Mouse (Mus musculus): Measurements from ENCODE around the gene Adra1b.

Adra1b gene

DNA sequence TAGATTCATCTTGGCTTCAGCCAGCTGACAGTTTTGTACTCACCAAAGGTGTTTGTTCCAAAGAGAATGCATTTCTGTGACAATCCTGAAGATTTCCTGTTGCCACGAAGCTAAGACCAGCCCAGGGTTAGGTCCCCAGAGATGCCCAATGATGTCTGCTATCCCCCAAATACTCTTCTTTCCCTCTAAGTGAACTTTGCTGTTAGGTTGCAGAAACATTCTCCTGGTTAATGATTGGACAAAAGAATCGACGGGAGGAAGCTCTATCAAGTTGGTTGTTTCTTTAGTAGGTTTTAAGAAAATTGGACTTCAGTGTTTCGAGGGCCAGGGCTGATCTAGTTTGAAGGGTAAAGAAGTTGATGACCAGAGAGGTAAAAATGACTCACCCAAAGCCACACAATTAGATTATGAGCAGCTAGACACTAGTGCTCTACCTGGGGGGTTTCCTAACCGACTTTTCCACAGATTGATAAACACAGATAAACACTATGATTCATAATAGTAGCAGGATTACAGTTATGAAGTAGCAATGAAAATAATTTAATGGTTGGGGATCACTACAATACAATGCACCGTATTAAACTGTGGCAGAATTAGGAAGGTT is at the start of gene Adra1b:
Adra1b (minus strand) TSS at position 160 of the 604 bp plus-strand sequence.
- DNase-seq (ENCODE audit: low spot score): no peak

DNA sequence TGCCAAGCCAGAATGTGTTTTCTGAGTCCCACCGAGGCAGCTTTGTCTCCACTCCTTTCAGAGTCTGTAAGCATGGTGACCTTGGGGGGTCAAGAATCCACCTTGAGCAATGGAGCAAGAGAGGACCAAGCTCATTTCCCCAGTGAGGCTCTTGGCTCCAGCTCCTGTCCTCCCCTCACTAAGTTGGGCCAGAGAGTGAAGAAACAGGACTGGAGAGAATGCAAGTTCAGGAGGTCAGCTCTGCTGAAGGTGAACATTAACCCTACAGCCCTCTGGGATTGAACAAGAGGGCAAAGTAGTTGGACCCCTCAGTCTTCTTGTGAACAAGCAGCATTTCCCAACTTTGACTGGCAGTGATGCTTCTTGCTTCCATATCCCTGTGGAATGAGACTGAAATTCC is 49.3 kb upstream of the Adra1b start:
- DNase-seq (ENCODE audit: low spot score): no peak

DNA sequence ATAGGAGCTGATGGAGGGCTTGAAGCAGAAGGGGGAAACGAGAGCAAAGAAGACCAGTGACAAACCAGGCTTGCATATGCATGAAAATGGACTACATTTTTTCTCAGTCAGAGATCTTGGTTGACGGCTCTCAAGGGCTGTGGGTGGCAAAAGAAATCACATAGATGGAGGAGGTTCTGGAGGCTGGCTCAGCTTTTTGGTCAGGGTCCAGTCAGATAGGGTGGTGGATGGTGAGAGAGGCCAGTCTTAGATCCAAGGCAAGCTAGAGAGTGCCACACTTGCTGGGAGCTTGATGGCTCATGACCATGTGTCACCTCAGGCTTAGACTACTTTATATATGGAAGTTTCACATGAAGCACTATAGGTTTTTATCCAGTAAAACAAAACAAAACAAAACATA is 42.8 kb upstream of the Adra1b start:
- DNase-seq (ENCODE audit: low spot score): no peak

DNA sequence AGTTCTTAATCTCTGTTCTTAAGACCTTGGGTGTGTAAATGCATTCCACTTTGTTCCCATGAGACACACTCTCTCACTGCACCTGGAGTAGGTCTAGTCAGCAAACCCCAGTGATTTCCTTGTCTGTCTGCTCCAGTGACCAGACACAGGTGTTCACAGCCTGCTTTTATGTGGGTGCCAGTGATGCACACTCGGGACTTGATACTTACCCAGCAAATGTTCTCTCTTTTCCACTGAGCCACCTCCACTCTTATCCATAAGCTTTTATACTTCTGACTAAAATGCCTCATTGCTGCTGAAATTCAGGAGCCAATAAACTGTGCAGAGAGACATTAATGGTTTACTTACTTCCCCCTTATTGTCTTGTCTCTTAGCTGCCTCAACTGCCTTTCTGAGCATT is 42.2 kb upstream of the Adra1b start:
- no peak for DNase-seq (ENCODE audit: low spot score)

DNA sequence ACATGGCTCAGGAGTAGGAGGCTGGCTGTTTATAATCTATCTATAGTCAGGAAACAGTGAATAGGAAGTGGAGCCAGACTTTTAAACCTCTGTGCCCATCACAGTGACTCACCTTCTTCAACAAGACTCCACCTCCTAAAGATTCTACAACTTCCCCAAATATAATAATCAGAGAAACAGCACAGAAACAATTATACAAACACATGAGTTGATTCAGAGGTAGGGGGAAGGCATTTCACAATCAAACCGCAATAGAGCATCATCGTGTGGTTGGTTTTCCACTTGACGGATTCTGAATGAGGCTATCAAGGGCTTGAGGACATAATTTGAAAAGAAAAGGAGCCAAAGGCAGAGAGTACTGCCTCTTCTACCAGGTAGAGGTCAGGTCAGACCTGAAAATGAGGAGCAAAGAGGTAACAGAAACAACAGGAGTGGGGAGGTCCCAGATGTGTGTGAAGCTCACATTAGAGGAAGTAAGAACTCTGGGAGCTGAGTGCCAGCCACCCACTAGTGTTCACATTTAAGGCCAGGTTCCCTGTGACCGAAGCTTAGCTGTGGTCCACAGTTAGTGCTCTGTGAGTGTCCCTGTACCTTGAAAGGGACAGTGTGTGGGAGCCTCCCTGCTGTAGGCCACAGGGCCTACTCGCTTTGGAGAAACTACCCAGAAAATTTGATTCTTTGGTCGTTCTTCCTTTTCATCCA is 39.6 kb upstream of the Adra1b start:
- DNase-seq (ENCODE audit: low spot score): no peak

DNA sequence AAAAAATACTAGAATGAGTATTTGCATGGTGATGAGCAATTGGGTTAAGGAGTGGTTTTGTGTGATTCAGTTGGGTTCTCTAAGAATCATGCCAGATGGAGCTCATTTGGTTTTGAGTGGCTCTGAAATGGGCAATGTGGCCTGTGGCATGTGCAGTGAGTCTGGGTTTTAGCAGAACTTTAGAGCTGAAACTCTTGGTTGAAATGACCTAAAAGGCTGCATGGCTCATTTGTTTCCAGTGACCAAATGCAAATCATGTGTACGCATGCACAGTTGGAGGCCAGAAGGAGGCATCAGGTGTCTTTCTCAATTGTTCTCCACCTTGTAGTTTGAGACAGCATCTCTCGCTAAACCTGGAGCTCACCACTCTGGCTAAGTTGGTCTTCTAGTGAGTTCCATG is 35.0 kb upstream of the Adra1b start:
- no peak for DNase-seq (ENCODE audit: low spot score)

DNA sequence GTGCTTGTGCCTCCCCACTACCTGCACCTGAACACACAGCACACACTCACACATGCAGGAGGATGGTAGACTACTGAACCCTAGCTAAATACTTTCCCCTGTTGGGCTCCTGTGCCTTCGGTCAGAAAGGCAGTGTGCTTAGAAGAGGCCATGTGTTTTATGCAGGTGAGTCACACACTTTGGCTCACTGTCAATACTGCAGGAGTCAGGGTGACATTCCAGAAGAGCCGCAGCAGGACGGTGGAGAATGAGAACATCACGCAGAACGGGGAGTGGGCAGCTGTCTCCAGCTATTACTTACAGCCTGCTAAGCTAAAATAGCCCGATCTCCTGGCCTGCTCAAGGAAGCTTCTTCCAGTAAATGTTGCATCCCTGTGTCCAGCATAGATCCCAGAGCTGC is 32.5 kb upstream of the Adra1b start:
- no peak for DNase-seq (ENCODE audit: low spot score)

DNA sequence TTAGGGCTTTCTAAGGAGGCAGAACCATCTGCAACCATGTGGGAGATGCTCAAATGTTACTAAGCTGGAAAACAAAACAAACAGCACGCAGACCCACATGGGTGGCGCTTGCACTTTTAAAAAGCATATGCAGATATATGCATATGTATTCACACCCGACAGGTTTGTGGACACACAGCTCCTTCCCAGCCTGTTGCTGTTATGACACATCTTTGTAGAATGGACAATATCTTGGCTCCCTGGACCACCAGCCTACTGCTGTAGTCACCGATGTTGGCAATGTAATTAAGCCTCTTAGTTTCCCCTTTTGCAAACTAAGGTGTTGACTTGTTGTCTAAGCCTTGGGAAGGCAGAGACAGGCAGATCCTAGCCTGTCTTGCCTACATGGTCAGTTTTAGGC is 32.0 kb upstream of the Adra1b start:
- no peak for DNase-seq (ENCODE audit: low spot score)

DNA sequence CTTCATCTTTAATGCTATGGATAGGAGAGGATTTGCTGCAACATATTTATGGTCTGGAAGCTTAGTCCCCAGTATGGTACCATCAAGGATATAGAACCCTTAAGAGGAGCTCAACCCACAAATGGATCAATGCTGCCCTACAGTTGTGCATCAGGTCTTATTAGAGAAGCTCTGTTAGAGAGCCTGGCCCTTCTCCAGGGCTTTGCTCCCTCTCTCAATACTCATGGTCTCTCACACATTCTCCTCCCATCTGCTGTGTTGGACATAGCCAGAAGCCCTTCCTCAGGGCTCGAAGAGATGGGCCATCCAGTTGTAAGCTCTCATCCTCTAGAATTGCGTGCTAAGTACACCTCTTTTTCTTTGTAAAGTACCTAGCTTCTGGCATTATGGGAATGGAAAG is 29.2 kb upstream of the Adra1b start:
- DNase-seq (ENCODE audit: low spot score): no peak

DNA sequence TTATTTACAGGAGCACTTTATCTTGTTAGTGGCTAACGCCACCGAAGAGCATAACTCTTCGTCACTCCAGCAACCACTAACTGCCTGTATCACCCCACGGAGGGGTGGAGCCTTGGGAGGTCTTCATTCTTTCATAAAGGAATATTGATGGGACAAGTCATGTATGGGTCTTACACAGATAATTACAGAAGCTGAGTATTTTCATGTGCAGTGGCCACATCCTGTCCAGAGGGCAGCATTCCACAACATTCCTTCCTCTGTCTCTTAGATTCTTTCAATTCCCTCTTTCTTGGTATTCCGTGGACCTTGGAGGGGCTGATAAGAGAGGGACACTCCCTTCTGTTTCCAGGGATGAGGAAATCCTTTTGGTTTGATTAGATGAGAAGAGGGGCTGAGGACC is 28.7 kb upstream of the Adra1b start:
- no peak for DNase-seq (ENCODE audit: low spot score)

DNA sequence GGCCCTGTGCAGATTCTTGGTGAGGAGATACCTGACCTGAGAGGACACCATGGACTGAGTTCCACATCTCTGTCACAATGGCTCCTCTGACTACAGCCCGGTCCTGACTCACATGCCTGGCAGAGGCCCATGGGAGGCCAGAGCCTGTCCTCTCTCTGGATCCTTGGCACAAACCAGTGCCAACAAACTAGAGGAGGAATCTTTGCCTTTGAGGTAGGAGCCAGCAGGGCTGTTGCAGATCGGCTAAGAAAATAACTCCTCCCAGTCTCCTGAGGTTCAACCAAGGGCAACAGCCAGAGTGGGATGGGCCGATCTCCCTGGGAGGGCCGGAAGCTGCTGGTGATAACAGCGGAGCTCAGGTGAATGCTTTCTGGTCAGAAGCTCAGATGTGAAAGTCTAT is 28.2 kb upstream of the Adra1b start:
- no peak for DNase-seq (ENCODE audit: low spot score)

DNA sequence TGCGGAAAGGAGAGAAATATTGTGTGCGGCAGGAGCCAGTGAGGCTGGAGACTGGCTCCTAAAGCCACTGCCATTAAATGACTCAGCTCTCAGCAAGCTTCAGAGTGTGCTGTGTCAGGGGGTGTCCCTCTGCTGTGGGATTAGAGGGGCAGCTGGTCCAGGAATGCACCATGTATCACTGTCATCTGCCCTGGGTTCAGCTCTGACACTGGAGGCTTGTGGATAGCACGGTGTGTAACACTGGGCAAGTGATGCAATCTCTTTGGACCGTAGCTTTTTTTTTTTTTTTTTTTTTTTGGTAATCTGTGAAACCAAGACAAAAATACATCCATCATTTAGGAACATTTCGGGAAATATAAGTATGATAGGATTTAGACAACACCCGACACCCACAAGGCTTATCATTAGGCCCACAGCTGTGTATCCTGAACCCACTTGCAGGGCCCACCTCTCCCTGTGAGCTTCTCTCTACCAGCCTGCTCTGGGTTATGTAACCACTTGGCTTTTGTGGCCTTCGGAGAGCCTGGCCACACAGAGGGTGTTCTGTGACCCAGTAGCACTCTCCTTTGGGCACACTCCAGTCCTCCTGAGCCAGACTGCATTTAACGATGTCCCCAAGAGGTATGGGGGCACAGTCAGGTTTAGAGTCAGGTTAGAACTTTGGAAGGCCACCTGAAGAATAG is 26.3 kb upstream of the Adra1b start:
- no peak for DNase-seq (ENCODE audit: low spot score)

DNA sequence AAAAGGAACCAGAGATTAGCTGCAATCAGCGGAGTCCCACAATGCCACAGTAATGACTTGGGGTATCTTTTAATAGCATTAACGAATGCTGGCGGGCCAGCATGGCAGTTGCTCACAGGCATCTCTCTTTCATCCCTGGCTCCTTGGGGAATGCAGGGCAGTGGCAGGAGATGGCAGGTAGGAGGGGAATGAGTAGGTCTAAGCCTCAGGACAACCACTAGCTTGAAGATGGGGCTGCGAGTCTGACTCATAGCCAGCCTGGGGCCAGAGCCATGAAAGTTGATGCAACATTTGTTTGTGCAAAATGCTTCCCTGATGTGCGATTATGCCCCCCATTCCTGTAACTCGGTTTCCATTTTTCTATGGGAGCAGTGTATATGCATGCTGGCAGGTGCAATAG is 25.2 kb upstream of the Adra1b start:
- no peak for DNase-seq (ENCODE audit: low spot score)

DNA sequence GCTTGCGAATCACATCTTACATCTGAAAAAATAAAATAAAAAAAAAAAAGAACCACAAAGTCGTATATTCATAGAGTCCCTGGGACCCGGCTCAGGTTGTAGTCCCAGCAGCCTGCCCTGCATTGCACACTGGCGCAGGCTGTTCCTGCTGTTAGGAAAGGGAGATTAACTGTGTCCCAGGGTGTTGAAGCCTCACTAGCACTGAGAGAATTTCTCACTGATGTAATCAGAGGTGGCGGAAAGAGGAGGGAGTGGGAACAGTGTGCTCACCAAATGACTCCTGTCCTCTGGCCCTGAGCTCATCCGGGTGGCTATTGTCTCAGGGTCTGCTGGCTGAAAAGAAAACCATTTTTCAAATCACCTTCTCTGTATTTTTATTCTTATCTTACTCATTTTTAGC is 24.6 kb upstream of the Adra1b start:
- no peak for DNase-seq (ENCODE audit: low spot score)

DNA sequence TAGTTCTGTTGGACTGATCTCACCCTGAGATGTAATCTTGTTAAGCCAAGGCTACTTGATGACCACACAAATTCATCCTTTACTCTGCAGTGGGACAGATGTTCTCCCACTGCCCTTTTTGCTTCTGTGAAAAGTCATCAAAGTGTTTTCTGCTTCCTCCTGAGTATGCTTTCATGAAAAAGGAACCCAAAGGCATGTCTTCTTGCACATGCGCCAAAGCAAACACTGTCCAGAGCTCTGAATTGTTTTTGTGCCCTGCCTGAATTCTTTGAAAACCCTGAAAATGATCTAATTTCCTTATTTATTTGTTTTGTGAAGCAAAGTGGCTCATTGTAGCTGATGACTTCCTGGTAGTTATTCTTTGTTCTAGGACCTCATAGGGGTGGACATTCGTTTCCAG is 20.7 kb upstream of the Adra1b start:
- no peak for DNase-seq (ENCODE audit: low spot score)

DNA sequence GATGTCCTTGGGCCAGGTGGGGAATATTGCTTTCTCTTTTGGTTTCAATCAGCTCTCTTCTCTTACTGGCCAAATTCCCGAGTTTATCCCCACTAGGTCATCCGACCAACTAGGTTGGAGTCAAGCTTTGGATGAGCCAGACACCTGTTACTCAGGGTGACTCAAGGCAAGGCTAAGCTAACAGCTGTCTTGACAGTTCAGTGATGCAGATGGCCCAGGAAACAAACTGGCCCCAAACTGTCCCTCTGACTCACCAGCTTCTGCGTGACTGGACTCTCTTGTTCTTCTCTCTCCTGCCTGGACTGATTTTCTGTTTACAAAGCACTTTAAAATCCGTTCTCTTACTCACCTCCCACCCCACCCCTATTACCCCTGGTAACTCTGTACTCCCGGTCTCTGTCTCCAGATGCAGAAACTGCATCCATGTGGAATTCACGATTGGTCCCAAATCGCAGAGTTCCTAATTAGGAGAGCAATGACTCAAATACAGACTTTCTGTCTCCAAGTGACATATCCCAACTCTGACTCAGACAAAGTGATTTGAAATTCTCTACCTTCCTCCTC is 18.6 kb upstream of the Adra1b start:
- DNase-seq (ENCODE audit: low spot score): no peak

DNA sequence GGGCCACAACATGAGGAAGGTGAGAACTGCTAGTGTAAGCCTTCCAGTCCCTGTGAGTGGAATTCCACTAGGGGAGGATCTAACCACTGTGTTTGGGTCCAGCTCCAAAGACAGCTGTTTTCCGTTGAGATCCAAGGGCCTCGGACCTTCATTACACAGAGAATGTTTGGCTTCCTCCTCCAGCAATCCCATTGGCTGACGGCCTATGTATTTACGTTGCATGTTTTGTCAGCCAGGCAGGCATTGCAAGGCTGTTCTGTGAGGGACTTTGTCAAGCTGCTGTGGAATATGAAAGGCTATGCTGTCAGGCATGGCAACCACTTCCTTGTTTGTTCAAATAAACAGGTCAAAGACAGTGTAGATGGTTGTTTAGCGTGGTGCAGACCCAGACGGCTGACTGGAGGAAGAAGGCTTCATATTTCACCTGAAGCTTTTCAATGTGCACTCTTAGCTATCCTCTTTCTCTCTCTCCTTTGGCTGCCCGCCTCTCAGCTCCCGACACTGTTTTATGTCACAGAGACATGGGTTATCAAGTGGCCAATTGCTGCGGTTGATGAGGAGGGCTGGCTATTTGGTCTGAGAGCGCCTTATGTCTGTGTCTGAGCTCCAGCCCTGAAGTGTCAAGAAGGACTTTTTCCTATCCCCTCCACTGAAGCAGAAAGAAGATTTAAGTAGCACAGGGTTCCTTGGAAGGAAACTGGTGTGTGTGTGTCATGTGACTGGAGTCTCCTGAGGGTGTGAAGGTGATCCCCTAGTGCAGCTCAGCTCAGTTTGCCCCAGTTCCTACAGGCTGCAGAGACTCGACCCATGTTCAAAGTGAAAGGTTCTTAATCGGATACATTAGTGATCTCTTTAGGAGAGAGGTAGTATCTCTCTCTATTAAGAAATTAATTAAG is 13.8 kb upstream of the Adra1b start:
- DNase-seq (ENCODE audit: low spot score): no peak

DNA sequence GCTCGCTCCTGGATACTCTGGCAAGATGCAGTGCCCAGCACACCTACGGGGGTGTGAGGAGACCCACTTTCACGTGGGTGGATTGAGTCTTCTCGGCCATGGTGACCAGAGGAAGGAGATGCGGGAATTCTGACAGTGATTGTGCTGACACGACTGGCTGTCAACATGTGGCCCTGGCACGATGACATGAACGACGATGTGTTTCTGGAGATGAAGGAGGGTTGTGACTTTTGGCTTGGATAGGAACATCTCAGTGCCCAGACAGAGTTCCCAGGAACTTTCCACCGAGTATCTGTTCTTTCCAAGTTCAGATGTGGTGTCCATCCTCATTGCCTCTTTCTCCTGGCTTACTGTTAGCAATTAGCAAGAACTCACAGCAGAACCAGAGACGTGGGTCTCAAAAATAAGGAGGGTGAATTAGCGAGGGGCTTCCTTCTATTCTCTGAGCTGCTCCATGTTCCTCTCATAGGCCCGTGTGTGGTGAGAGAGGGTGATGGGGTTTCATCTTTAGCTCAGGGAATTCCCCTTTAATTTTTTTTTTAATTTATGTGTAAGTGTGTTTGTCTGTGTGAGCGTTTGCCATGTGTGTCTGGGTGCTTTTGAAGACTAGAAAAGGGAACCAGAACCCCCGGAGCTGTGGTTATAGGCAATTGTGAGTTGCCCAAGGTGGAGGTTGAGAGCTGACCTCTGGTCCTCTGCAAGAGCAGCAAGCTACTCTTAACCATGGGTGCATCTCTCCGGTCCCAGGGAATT is 11.3 kb upstream of the Adra1b start:
- DNase-seq (ENCODE audit: low spot score): no peak

DNA sequence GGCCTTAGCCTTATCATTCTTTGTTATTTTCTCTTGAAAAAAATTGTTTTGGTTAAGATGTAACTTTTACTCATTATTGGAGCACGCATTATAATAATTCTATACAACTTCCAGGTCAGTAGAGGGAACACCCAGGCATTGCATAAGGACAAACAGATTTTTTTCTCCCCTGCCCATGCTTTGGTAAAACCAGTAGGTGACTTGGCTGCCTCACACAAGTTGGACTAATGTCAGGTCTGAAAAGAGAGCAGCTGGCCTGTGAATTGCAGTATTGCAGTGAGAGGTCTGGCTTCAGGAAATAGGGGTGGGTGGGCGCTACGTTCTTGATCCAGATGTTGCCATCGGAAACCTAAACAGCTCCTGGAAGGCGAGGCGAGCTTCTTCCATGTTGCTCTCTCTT is 10.6 kb upstream of the Adra1b start:
- DNase-seq (ENCODE audit: low spot score): no peak

DNA sequence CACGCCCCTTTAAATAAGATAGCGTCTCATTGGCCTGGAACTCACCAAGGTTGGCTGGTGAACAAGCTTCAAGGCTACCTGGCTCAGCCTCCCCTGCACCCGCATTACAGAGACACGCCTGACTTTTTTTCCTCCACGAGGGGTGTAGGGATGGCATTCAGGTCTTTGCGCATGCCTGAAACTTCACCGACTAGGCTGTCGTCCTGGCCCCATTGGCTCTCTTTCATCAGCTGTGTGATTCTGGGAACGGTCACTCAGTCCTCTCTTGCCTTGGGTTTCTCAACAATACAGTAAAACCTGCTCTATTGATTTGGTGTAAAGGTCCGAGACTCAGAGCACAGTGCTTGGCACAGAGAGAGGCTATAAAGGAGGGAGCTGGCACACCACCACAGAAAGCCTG is 2.3 kb upstream of the Adra1b start:
- DNase-seq (ENCODE audit: low spot score): no peak

DNA sequence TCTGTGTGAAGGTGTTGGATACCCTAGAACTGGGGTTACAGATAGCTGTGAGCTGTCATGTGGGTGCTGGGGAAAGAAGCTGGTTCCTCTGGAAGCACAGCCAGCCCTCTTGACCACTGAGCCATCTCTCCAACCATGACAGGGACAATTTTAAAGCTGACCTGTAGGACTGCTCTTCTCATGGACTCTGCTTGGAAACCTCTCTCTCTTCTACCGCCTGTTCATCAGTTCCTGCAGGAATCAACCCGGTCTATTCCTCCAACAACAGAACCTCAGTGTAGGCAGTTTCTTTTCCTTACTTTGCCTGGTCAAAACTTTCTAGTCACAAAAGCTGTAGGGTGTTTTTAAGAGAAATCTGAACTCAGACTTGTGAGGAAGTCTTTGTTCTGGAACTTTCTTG is 1.3 kb downstream of the Adra1b start:
- no peak for DNase-seq (ENCODE audit: low spot score)

DNA sequence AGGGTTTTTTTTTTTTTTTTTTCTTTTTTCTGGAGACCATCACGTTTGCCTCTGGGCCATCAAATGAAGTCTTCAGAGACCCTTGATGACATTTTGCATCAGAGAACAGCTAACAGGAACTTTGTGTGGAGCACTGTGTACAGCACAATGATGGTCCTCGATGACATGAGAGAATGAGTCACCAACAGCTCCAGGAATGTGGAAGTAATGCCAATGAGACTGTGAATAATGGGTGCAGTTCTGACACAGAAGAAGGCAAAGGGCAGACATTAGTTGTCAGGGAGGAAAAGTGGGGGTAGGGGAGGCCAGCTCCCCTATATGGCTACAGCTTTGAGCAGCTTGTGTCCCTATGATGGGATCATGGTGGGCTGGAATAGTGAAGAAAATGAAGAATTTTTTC is 5.7 kb downstream of the Adra1b start:
- DNase-seq (ENCODE audit: low spot score): no peak

Measured in layer of hippocampus, adult 9-10 months (tissue).